Mouse (Mus musculus): ENCODE data around the gene Hmox1. TPM values are rescaled to one million over a fixed set of nuclear protein-coding genes. Genes with fewer than 3 reads are reported as not detected.

Gene Hmox1
- 16.3 and 23.6 TPM in 2 replicates for polyA plus RNA-seq (2015; fragmentation: Nextera tagmentation; extraction: Ambion mirVana)

- H3K36me3 ChIP-seq = peaks cover 7% of the 10 kb centered on the region
- H3K27ac ChIP-seq = peak within 1 kb of the TSS; percentile 71
- ATAC-seq (replicated peaks; ENCODE audit: insufficient number of reproducible peaks, insufficient read depth, low FRiP score, low read depth) = peak; percentile 86
- H3K4me1 ChIP-seq (replicated peaks) = peaks cover 26% of the 10 kb centered on the region
- H3K4me3 ChIP-seq = peak within 1 kb of the TSS; percentile 77
- H3K27me3 ChIP-seq = no peaks in the 10 kb centered on the region
- no peaks in the 10 kb centered on the region for H3K9me3 ChIP-seq (replicated peaks)
- peak within 1 kb of the TSS; percentile 71 for H3K9ac ChIP-seq
- under 1% methylated on average over 36 of the region's 36 CpGs for WGBS
- H3K4me2 ChIP-seq = peak within 1 kb of the TSS; percentile 96
Measured at GRCm38 (mm10) chr8:75093399-75094156, at the start of gene Hmox1. Gene Hmox1 (plus strand): TSS chr8:75093621.

- 67% methylated on average over 1 of the region's 1 CpGs for WGBS
- no peaks in the 10 kb centered on the region for H3K36me3 ChIP-seq
- no peak overlapping the region for H3K9ac ChIP-seq
- H3K27me3 ChIP-seq = no peaks in the 10 kb centered on the region
- no peaks in the 10 kb centered on the region for H3K9me3 ChIP-seq (replicated peaks)
- H3K4me1 ChIP-seq (replicated peaks) = peaks cover 18% of the 10 kb centered on the region
- no peak overlapping the region for H3K4me2 ChIP-seq
- peak overlapping the region; percentile 52 for H3K27ac ChIP-seq
- peak; percentile 47; the same call in 1 of the 2 replicates for ATAC-seq (replicated peaks; ENCODE audit: insufficient number of reproducible peaks, insufficient read depth, low FRiP score, low read depth)
- H3K4me3 ChIP-seq = no peak overlapping the region
Measured at GRCm38 (mm10) chr8:75046303-75046702, 47.1 kb upstream of the Hmox1 start.

- no peak overlapping the region for H3K9ac ChIP-seq
- no peak overlapping the region for H3K27ac ChIP-seq
- no peak overlapping the region for H3K4me2 ChIP-seq
- WGBS = 85% methylated on average over 3 of the region's 3 CpGs
- ATAC-seq (replicated peaks; ENCODE audit: insufficient number of reproducible peaks, insufficient read depth, low FRiP score, low read depth) = no peak
- no peaks in the 10 kb centered on the region for H3K9me3 ChIP-seq (replicated peaks)
- peaks cover 12% of the 10 kb centered on the region for H3K4me1 ChIP-seq (replicated peaks)
- peaks cover 6% of the 10 kb centered on the region; the same call in 1 of the 2 replicates for H3K36me3 ChIP-seq
- no peak overlapping the region for H3K4me3 ChIP-seq
- H3K27me3 ChIP-seq = no peaks in the 10 kb centered on the region
Measured at GRCm38 (mm10) chr8:75047784-75048183, 45.6 kb upstream of the Hmox1 start.

GRCm38 (mm10) chr8:75053342-75053741, 40.1 kb upstream of the Hmox1 start:
- Histone ChIP-seq H3K27me3 (no peaks in the 10 kb centered on the region), H3K36me3 (peaks cover 21% of the 10 kb centered on the region; the same call in 1 of the 2 replicates), H3K4me1 (replicated peaks) (no peaks in the 10 kb centered on the region), H3K4me2 (no peak overlapping the region), H3K27ac (no peak overlapping the region), H3K9ac (no peak overlapping the region), H3K9me3 (replicated peaks) (no peaks in the 10 kb centered on the region), H3K4me3 (no peak overlapping the region)
- ATAC-seq (replicated peaks; ENCODE audit: insufficient number of reproducible peaks, insufficient read depth, low FRiP score, low read depth) = no peak
- 86% methylated on average over 4 of the region's 4 CpGs for WGBS

- Histone ChIP-seq H3K36me3 (peaks cover 33% of the 10 kb centered on the region; the same call in 1 of the 2 replicates), H3K4me3 (no peak overlapping the region), H3K9ac (no peak overlapping the region), H3K27me3 (no peaks in the 10 kb centered on the region), H3K9me3 (replicated peaks) (no peaks in the 10 kb centered on the region), H3K4me2 (no peak overlapping the region), H3K4me1 (replicated peaks) (no peaks in the 10 kb centered on the region), H3K27ac (no peak overlapping the region)
- WGBS = 85% methylated on average over 2 of the region's 2 CpGs
- ATAC-seq (replicated peaks; ENCODE audit: insufficient number of reproducible peaks, insufficient read depth, low FRiP score, low read depth) = no peak
Measured at GRCm38 (mm10) chr8:75055673-75056072, 37.7 kb upstream of the Hmox1 start.

- Histone ChIP-seq H3K36me3 (peaks cover 36% of the 10 kb centered on the region; the same call in 1 of the 2 replicates), H3K9ac (no peak overlapping the region), H3K4me3 (no peak overlapping the region), H3K4me1 (replicated peaks) (peaks cover 7% of the 10 kb centered on the region), H3K27me3 (no peaks in the 10 kb centered on the region), H3K4me2 (no peak overlapping the region), H3K9me3 (replicated peaks) (no peaks in the 10 kb centered on the region), H3K27ac (no peak overlapping the region)
- no peak for ATAC-seq (replicated peaks; ENCODE audit: insufficient number of reproducible peaks, insufficient read depth, low FRiP score, low read depth)
- 75% methylated on average over 6 of the region's 6 CpGs for WGBS
Measured at GRCm38 (mm10) chr8:75060022-75060421, 33.4 kb upstream of the Hmox1 start.

GRCm38 (mm10) chr8:75060815-75061214, 32.6 kb upstream of the Hmox1 start:
- WGBS = 62% methylated on average over 2 of the region's 2 CpGs
- Histone ChIP-seq H3K4me1 (replicated peaks) (peaks cover 7% of the 10 kb centered on the region), H3K4me2 (no peak overlapping the region), H3K27me3 (no peaks in the 10 kb centered on the region), H3K9ac (no peak overlapping the region), H3K4me3 (no peak overlapping the region), H3K27ac (no peak overlapping the region), H3K9me3 (replicated peaks) (no peaks in the 10 kb centered on the region), H3K36me3 (peaks cover 40% of the 10 kb centered on the region; the same call in 1 of the 2 replicates)
- ATAC-seq (replicated peaks; ENCODE audit: insufficient number of reproducible peaks, insufficient read depth, low FRiP score, low read depth) = no peak

GRCm38 (mm10) chr8:75063290-75063689, 30.1 kb upstream of the Hmox1 start:
- Histone ChIP-seq H3K36me3 (peaks cover 28% of the 10 kb centered on the region; the same call in 1 of the 2 replicates), H3K4me1 (replicated peaks) (peaks cover 7% of the 10 kb centered on the region), H3K27ac (no peak overlapping the region), H3K9ac (no peak overlapping the region), H3K4me3 (no peak overlapping the region), H3K27me3 (no peaks in the 10 kb centered on the region), H3K9me3 (replicated peaks) (no peaks in the 10 kb centered on the region), H3K4me2 (no peak overlapping the region)
- 52% methylated on average over 3 of the region's 3 CpGs for WGBS
- ATAC-seq (replicated peaks; ENCODE audit: insufficient number of reproducible peaks, insufficient read depth, low FRiP score, low read depth) = no peak

GRCm38 (mm10) chr8:75064790-75065189, 28.6 kb upstream of the Hmox1 start:
- H3K27ac ChIP-seq = peak overlapping the region; percentile 24; the same call in 1 of the 2 replicates
- peaks cover 7% of the 10 kb centered on the region for H3K4me1 ChIP-seq (replicated peaks)
- H3K9me3 ChIP-seq (replicated peaks) = no peaks in the 10 kb centered on the region
- peaks cover 19% of the 10 kb centered on the region; the same call in 1 of the 2 replicates for H3K36me3 ChIP-seq
- H3K27me3 ChIP-seq = no peaks in the 10 kb centered on the region
- WGBS = 63% methylated on average over 3 of the region's 3 CpGs
- H3K9ac ChIP-seq = no peak overlapping the region
- ATAC-seq (replicated peaks; ENCODE audit: insufficient number of reproducible peaks, insufficient read depth, low FRiP score, low read depth) = no peak; the same call in 1 of the 2 replicates
- H3K4me3 ChIP-seq = no peak overlapping the region
- H3K4me2 ChIP-seq = no peak overlapping the region

- peaks cover 7% of the 10 kb centered on the region for H3K4me1 ChIP-seq (replicated peaks)
- H3K27me3 ChIP-seq = no peaks in the 10 kb centered on the region
- H3K9me3 ChIP-seq (replicated peaks) = no peaks in the 10 kb centered on the region
- WGBS = 64% methylated on average over 6 of the region's 6 CpGs
- H3K9ac ChIP-seq = no peak overlapping the region
- no peak overlapping the region for H3K27ac ChIP-seq
- no peak overlapping the region for H3K4me2 ChIP-seq
- ATAC-seq (replicated peaks; ENCODE audit: insufficient number of reproducible peaks, insufficient read depth, low FRiP score, low read depth) = no peak
- peaks cover 17% of the 10 kb centered on the region; the same call in 1 of the 2 replicates for H3K36me3 ChIP-seq
- H3K4me3 ChIP-seq = no peak overlapping the region
Measured at GRCm38 (mm10) chr8:75067287-75067686, 26.1 kb upstream of the Hmox1 start.

GRCm38 (mm10) chr8:75070297-75070696, 23.1 kb upstream of the Hmox1 start:
- Histone ChIP-seq H3K27ac (no peak overlapping the region), H3K9me3 (replicated peaks) (no peaks in the 10 kb centered on the region), H3K4me1 (replicated peaks) (no peaks in the 10 kb centered on the region), H3K4me3 (no peak overlapping the region), H3K36me3 (peaks cover 10% of the 10 kb centered on the region; the same call in 1 of the 2 replicates), H3K4me2 (no peak overlapping the region), H3K9ac (no peak overlapping the region), H3K27me3 (no peaks in the 10 kb centered on the region)
- WGBS = 93% methylated on average over 1 of the region's 1 CpGs
- no peak for ATAC-seq (replicated peaks; ENCODE audit: insufficient number of reproducible peaks, insufficient read depth, low FRiP score, low read depth)

All from heart, embryonic 15.5 days (tissue).